Mouse (Mus musculus) spleen, adult 2 months (tissue): ENCODE measurements around the gene Gramd1c.

Source experiments
- CTCF ChIP-seq: fragments of 200-500 bp; IDR thresholded peaks from 2 replicates; pipeline ENCODE4 v1.5.1; 2011; ENCODE audit warnings: mild to moderate bottlenecking, inconsistent platforms; ENCODE audit not compliant: insufficient read depth, insufficient read length, insufficient replicate concordance; ENCODE audit errors: extremely low read depth
- POLR2A ChIP-seq: fragments of 200-500 bp; IDR thresholded peaks from 2 replicates; pipeline ENCODE4 v1.6.1; 2011; ENCODE audit warnings: low read depth, low read length, inconsistent platforms

GRCm38 (mm10) chr16:43935892-43936291 is 127.3 kb downstream of the Gramd1c start:
- TF ChIP-seq CTCF, result no peak
- TF ChIP-seq POLR2A, result no peak
